Mouse (Mus musculus) brain, embryonic 14.5 days (tissue): ENCODE data around the gene Lpp. TPM values are rescaled to one million over a fixed set of nuclear protein-coding genes. Genes with fewer than 3 reads are reported as not detected.

ENCODE experiments used
- DNase-seq: peaks from one replicate; pipeline ENCODE4 v3.0.0-alpha.2; 2011; ENCODE audit warnings: low read depth
- CTCF ChIP-seq: fragments of 200-500 bp; IDR thresholded peaks from 2 replicates; pipeline ENCODE4 v1.5.1; 2012; ENCODE audit warnings: inconsistent platforms, mild to moderate bottlenecking, moderate library complexity, borderline replicate concordance; ENCODE audit not compliant: insufficient read depth, insufficient read length; ENCODE audit errors: extremely low read depth
- POLR2A ChIP-seq: fragments of 200-500 bp; IDR thresholded peaks from 2 replicates; pipeline ENCODE4 v1.6.1; 2012; ENCODE audit warnings: mild to moderate bottlenecking, inconsistent platforms, borderline replicate concordance; ENCODE audit not compliant: poor library complexity, insufficient read depth, insufficient read length, severe bottlenecking; ENCODE audit errors: extremely low read depth
- polyA plus RNA-seq: library from polyadenylated mRNA; depleted of rRNA; stranded (reverse); fragments of >200 nt; gene quantifications from 2 replicates; pipeline ENCODE4 v1.2.3, GENCODE M21; 2012

Lpp gene
- polyA plus RNA-seq, 1 experiment: 5.4 TPM

GRCm38 (mm10) chr16:24598567-24598966 is 205.3 kb downstream of the Lpp start:
- no peak for DNase-seq
- TF ChIP-seq CTCF: no peak
- no peak for TF ChIP-seq POLR2A

GRCm38 (mm10) chr16:24599766-24600165 is 206.5 kb downstream of the Lpp start:
- TF ChIP-seq CTCF: no peak
- TF ChIP-seq POLR2A: no peak
- no peak for DNase-seq

GRCm38 (mm10) chr16:24600260-24600948 is 207.1 kb downstream of the Lpp start:
- DNase-seq: peak; percentile 26
- TF ChIP-seq CTCF (no peak), POLR2A (no peak)

- no peak for DNase-seq
- TF ChIP-seq POLR2A: no peak
- no peak for TF ChIP-seq CTCF
Observed at GRCm38 (mm10) chr16:24603342-24603741, 210.0 kb downstream of the Lpp start.

GRCm38 (mm10) chr16:24607896-24608457 is 214.7 kb downstream of the Lpp start:
- no peak for TF ChIP-seq POLR2A
- no peak for TF ChIP-seq CTCF
- DNase-seq: peak; percentile 53

GRCm38 (mm10) chr16:24619458-24619857 is 226.2 kb downstream of the Lpp start:
- no peak for TF ChIP-seq POLR2A
- TF ChIP-seq CTCF: no peak
- no peak for DNase-seq

- DNase-seq: no peak
- no peak for TF ChIP-seq CTCF
- TF ChIP-seq POLR2A: no peak
Observed at GRCm38 (mm10) chr16:24620021-24620420, 226.7 kb downstream of the Lpp start.

- no peak for DNase-seq
- TF ChIP-seq POLR2A (no peak), CTCF (no peak)
Observed at GRCm38 (mm10) chr16:24622226-24623194, 229.2 kb downstream of the Lpp start.

GRCm38 (mm10) chr16:24624335-24624734 is 231.0 kb downstream of the Lpp start:
- peak; percentile 73 for DNase-seq
- no peak for TF ChIP-seq CTCF
- TF ChIP-seq POLR2A: no peak

GRCm38 (mm10) chr16:24625576-24625975 is 232.3 kb downstream of the Lpp start:
- no peak for DNase-seq
- TF ChIP-seq CTCF (no peak), POLR2A (no peak)

- DNase-seq: no peak
- TF ChIP-seq CTCF (no peak), POLR2A (no peak)
Observed at GRCm38 (mm10) chr16:24628779-24629178, 235.5 kb downstream of the Lpp start.
